Mouse (Mus musculus) liver, adult 2 months (tissue): Measurements from ENCODE around the gene Cfl1. TPM values are rescaled to one million over a fixed set of nuclear protein-coding genes. Genes with fewer than 3 reads are reported as not detected.

Experiments used
- DNase-seq: peaks from one replicate; pipeline ENCODE4 v3.0.0-alpha.2; 2011; ENCODE audit warnings: low read depth, low spot score; ENCODE audit errors: extremely low read depth
- H3K27ac ChIP-seq: fragments of 200-500 bp; replicated peaks from 2 replicates; pipeline ENCODE4 v1.5.1; 2012; ENCODE audit warnings: low read depth, mild to moderate bottlenecking, control low read depth, inconsistent platforms, low read length; ENCODE audit not compliant: insufficient read depth
- H3K27me3 ChIP-seq: fragments of 200-500 bp; 2 replicates; pipeline ENCODE4 v1.6.1; 2012; ENCODE audit warnings: mild to moderate bottlenecking, moderate library complexity, low read length, inconsistent platforms; ENCODE audit not compliant: control insufficient read depth, insufficient read depth
- H3K36me3 ChIP-seq: fragments of 200-500 bp; 2 replicates; pipeline ENCODE4 v1.6.1; 2012; ENCODE audit warnings: low read length, inconsistent platforms; ENCODE audit not compliant: control insufficient read depth, insufficient read depth
- H3K4me1 ChIP-seq: fragments of 200-500 bp; 2 replicates; pipeline ENCODE4 v1.6.1; 2011; ENCODE audit warnings: low read length; ENCODE audit not compliant: control insufficient read depth, insufficient read depth
- H3K4me3 ChIP-seq: fragments of 200-500 bp; 2 replicates; pipeline ENCODE4 v1.5.1; 2011; ENCODE audit warnings: low read depth, mild to moderate bottlenecking, control low read depth, low read length, moderate library complexity; ENCODE audit not compliant: insufficient read depth
- H3K79me2 ChIP-seq: fragments of 200-500 bp; 2 replicates; pipeline ENCODE4 v1.6.1; 2012; ENCODE audit warnings: inconsistent platforms, mild to moderate bottlenecking, low read length, moderate library complexity; ENCODE audit not compliant: control insufficient read depth, insufficient read depth
- H3K9ac ChIP-seq: fragments of 200-500 bp; 2 replicates; pipeline ENCODE4 v1.6.1; 2012; ENCODE audit warnings: low read depth, mild to moderate bottlenecking, control low read depth, inconsistent platforms, low read length
- CTCF ChIP-seq: fragments of 200-500 bp; IDR thresholded peaks from 2 replicates; pipeline ENCODE4 v1.5.1; 2011; ENCODE audit warnings: low read depth, low read length, control low read depth
- POLR2A ChIP-seq: fragments of 200-500 bp; IDR thresholded peaks from 2 replicates; pipeline ENCODE4 v1.6.1; 2011; ENCODE audit warnings: low read length, control low read depth; ENCODE audit not compliant: insufficient read depth; ENCODE audit errors: extremely low read depth
- WGBS: fragments of 180-500 bp; shearing (Covaris S2); methylation state at CpG from one replicate; pipeline ENCODE4 v1.1.7; 2018; 5-methylcytosine and 5-hydroxymethylcytosine counted together
- polyA plus RNA-seq: library from polyadenylated mRNA; depleted of rRNA; stranded (reverse); fragments of >200 nt; gene quantifications from 2 replicates; pipeline ENCODE4 v1.2.3, GENCODE M21; 2012
- total RNA-seq: library from RNA; depleted of rRNA; stranded (reverse); fragments of >200 nt; gene quantifications from 2 replicates; pipeline ENCODE4 v1.2.3, GENCODE M21; 2014

Cfl1 gene
- total and polyA plus RNA-seq, 2 experiments = 122 to 177 TPM

DNA sequence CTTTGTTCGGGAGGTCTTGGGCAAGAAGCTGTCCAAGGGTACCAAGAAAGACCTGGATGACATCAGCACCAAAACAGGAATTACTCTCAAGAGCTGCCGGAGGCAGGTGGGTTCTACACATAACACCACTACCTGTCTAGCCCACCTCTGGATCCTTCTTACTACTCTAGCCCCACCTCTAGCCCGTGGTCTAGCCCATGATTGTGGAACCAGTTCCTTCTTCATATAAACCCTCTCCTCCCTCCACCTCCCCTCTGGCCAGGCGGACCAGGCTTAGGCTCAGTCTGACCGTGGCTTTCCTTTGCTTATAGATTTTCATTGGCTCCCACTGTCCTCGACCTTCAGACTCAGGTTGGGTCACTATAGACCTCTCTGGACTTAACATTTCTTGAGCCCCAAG, 28.8 kb upstream of the Cfl1 start:
- no peak for DNase-seq
- Histone ChIP-seq H3K9ac (no peak overlapping the region), H3K79me2 (peaks cover 11% of the 10 kb centered on the region; the same call in 1 of the 2 replicates), H3K27ac (no peak overlapping the region), H3K36me3 (no peaks in the 10 kb centered on the region), H3K27me3 (no peaks in the 10 kb centered on the region), H3K4me3 (no peak overlapping the region), H3K4me1 (peaks cover 8% of the 10 kb centered on the region; the same call in 1 of the 2 replicates)
- WGBS = 83% methylated on average over 6 of the region's 6 CpGs
- TF ChIP-seq CTCF = no peak
- no peak for TF ChIP-seq POLR2A

DNA sequence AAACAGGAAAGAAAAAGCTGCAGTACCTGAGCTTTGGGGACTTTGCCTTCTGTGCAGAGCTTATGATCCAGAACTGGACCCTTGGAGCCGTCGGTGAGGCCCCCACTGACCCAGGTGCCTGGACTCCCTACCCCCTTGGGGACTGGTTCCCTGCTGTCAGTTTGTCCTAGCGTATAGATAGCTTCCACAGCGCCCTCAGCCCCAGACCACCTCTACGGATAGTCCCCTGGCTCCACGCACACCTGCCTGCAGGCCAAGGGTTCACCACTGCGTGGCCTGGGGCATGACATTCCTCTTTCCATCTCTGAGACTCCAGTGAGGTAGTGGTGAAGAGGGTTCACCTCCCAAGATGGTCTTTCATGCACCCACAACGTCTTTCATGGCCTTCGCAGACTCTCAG, 27.0 kb upstream of the Cfl1 start:
- Histone ChIP-seq H3K27ac (no peak overlapping the region), H3K79me2 (peaks cover 5% of the 10 kb centered on the region; the same call in 1 of the 2 replicates), H3K4me1 (peaks cover 2% of the 10 kb centered on the region; the same call in 1 of the 2 replicates), H3K36me3 (no peaks in the 10 kb centered on the region), H3K27me3 (no peaks in the 10 kb centered on the region), H3K9ac (no peak overlapping the region), H3K4me3 (no peak overlapping the region)
- no peak for DNase-seq
- TF ChIP-seq POLR2A (no peak), CTCF (no peak)
- WGBS = 94% methylated on average over 9 of the region's 9 CpGs

GRCm38 (mm10) chr19:5463791-5464562, 26.3 kb upstream of the Cfl1 start:
- WGBS = 71% methylated on average over 15 of the region's 15 CpGs
- H3K27me3 ChIP-seq = no peaks in the 10 kb centered on the region
- TF ChIP-seq POLR2A (no peak), CTCF (peak; percentile 89)
- H3K36me3 ChIP-seq = no peaks in the 10 kb centered on the region
- H3K9ac ChIP-seq = no peak overlapping the region
- DNase-seq = no peak
- H3K4me1 ChIP-seq = peaks cover 2% of the 10 kb centered on the region; the same call in 1 of the 2 replicates
- H3K27ac ChIP-seq = no peak overlapping the region
- H3K4me3 ChIP-seq = no peak overlapping the region
- H3K79me2 ChIP-seq = peaks cover 5% of the 10 kb centered on the region; the same call in 1 of the 2 replicates

DNA sequence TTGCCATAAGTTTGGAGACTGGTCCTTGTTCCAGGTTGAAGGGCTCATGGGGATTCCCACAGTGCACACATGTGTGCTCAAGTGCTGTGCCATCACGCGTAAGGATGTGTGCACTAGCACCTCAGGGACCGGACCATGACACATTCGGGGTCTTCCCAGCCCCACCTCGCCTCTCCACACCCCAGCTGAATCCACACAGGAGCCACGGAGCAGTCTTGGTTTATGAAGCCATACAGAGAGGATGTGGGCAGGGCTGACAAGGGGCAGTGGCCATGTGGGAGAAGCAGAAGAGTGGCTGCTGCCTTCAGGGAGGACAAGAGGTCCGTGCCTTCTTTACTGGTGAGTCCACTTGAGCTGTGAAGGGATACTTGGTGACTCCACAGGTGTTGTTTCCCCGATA, 25.2 kb upstream of the Cfl1 start:
- whole genome bisulfite sequencing = 94% methylated on average over 8 of the region's 8 CpGs
- Histone ChIP-seq H3K79me2 (peaks cover 5% of the 10 kb centered on the region; the same call in 1 of the 2 replicates), H3K4me3 (no peak overlapping the region), H3K9ac (no peak overlapping the region), H3K27ac (no peak overlapping the region), H3K27me3 (no peaks in the 10 kb centered on the region), H3K36me3 (no peaks in the 10 kb centered on the region), H3K4me1 (peaks cover 2% of the 10 kb centered on the region; the same call in 1 of the 2 replicates)
- DNase-seq = no peak
- TF ChIP-seq POLR2A (no peak), CTCF (no peak)

DNA sequence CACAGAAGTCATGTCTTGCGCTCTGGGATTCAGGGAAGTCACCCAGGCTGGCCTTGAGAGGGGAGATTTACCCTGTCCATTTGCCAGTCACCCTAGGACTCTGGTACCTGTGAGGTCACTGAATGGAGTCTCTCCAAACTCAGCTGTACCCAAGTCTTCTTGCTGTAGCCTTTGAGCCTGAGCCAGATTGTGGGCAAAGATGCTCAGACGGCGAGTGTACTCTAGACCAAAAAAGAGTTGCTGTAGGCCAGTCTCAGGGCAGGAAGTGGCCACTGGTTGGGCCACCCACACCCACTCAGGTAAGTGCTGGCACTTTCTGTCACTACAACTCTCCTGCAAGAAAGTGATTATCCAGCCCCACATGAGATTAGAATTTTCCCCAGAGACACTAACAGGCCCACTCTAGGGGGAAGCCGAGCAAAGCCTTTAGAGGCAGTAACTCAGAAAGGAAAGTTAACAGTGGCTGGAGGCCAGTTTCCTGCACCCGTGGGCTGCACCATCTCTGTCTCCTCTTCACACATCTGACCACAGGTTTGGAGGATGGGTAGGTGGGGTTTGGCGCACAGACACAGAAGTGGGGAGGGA, 23.2 kb upstream of the Cfl1 start:
- TF ChIP-seq CTCF (no peak), POLR2A (no peak)
- Histone ChIP-seq H3K9ac (no peak overlapping the region), H3K4me3 (no peak overlapping the region), H3K27me3 (no peaks in the 10 kb centered on the region), H3K79me2 (no peaks in the 10 kb centered on the region), H3K4me1 (no peaks in the 10 kb centered on the region), H3K27ac (no peak overlapping the region), H3K36me3 (no peaks in the 10 kb centered on the region)
- DNase-seq = no peak
- 84% methylated on average over 6 of the region's 6 CpGs for WGBS

DNA sequence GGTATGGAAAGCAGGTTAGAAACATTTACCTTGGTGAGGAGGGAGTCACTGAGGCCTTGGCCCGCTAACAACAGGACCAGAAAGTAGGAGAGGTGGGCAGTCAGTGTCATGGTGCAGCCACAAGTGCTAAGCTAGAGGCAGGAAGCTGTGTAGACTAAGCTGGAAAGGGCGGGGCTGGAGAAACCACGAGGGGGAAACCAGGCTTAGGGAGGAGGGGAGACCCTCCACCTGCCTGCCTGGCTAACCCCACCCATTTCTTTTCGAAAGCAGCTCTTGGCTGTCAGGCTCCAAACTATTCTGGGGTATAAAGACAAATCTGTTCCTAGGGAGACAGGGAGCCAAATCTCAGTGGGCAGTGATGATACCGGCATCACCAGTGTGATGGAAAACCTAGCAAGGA, 21.9 kb upstream of the Cfl1 start, which contains the start of gene Ctsw:
TSS of gene Ctsw (minus strand) at position 134 of the 400 bp plus-strand sequence.
- 60% methylated on average over 5 of the region's 5 CpGs for WGBS
- H3K9ac ChIP-seq = no peak within 1 kb of the TSS
- DNase-seq = no peak
- no peaks in the 10 kb centered on the region for H3K36me3 ChIP-seq
- no peak within 1 kb of the TSS for H3K27ac ChIP-seq
- H3K79me2 ChIP-seq = no peaks in the 10 kb centered on the region
- H3K4me3 ChIP-seq = no peak within 1 kb of the TSS
- no peaks in the 10 kb centered on the region for H3K4me1 ChIP-seq
- H3K27me3 ChIP-seq = no peaks in the 10 kb centered on the region
- TF ChIP-seq CTCF = no peak
- TF ChIP-seq POLR2A = no peak
